Mouse (Mus musculus): ENCODE results near the gene Tspan4. TPM values are rescaled to one million over a fixed set of nuclear protein-coding genes. Genes with fewer than 3 reads are reported as not detected.

The Tspan4 gene
- polyA plus RNA-seq, 1 experiment from 2014 or later = 65.0 TPM

DNA sequence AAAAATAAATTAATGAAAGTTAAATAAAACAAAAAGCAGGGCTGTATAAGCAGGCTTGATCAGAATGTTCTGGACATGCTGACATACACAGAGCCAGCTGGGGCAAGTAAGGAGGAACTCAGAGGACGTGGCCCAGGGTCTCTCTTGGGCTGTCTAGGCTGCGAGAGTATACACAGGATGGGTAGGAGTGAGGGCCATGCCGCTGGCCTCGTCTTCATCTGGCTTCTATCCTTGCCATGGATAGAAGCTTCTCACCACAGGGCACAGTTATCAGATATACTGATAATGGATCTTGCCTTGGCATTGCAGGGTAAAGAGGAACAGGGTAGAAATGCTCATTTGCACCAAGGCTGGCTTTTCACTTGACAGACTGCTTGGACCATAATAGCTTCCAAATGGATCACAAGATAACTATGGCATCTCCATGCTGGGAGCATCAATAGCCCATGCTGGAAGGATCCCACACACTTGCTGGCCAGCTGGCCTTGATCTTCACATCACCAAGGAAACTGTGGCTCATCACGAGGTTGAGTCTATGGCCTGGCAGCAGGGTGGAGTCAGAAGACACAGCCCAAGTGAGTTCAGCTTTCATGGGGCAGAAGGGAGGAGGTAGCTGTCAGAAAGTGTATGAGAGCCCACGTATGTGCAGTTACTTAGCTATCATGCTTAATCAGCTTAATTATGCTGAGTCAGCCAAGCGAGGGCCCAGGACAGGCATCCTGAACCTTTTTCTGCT, 26.9 kb downstream of the Tspan4 start:
- peaks cover 14 to 19% of the 10 kb centered on the region in 2 experiments for H3K4me1 ChIP-seq (ENCODE audit: control insufficient read depth in 2 of 2, insufficient read depth in 2 of 2, low read length in 2 of 2)
- H3K27me3 ChIP-seq (ENCODE audit: control insufficient read depth, insufficient read depth, low read length) = no peaks in the 10 kb centered on the region
- H3K36me3 ChIP-seq (ENCODE audit: control insufficient read depth, insufficient read depth, low read length) = 0 out of 2 replicates have a peak, but pooled peaks cover 11% of the 10 kb centered on the region
- no peak overlapping the region for H3K4me2 ChIP-seq (ENCODE audit: low read length)
- H3K27ac ChIP-seq (replicated peaks in 1 of 2; ENCODE audit: control insufficient read depth in 1 of 2, insufficient read depth in 1 of 2, low read depth in 2 of 2, low read length in 2 of 2) = no peak overlapping the region
- no peak for ATAC-seq (ENCODE audit: insufficient number of reproducible peaks, insufficient read depth, low FRiP score, low read depth)
- WGBS = 86% methylated on average over 7 of the region's 7 CpGs
- no peaks in the 10 kb centered on the region for H3K9me3 ChIP-seq (ENCODE audit: control insufficient read depth, low read length)
- no peak overlapping the region for H3K4me3 ChIP-seq (ENCODE audit: control insufficient read depth in 1 of 2, insufficient read depth in 1 of 2, low read depth in 1 of 2, low read length in 2 of 2)
- H3K9ac ChIP-seq (ENCODE audit: low read length) = no peak overlapping the region

DNA sequence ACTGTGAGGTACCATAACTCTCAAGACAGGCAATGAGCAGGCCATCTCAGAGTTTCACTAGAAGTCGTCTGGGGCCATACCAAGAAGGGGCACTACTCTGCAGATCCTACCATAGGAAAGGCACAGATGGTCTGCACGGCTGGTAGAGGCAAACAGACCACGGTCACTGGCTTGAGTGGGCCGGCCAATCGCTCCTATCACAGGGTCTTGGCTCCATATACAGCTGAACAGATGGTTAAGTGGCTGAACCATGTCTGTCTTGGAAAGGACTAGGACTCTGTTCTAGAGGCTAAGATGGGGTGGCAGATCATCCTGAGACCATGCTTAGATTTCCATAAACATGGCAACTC, 27.5 kb downstream of the Tspan4 start:
- Histone ChIP-seq H3K4me1 (ENCODE audit: control insufficient read depth in 2 of 2, insufficient read depth in 2 of 2, low read length in 2 of 2) (peaks cover 10 to 13% of the 10 kb centered on the region in 2 experiments), H3K27ac (replicated peaks in 1 of 2; ENCODE audit: control insufficient read depth in 1 of 2, insufficient read depth in 1 of 2, low read depth in 2 of 2, low read length in 2 of 2) (no peak overlapping the region), H3K36me3 (ENCODE audit: control insufficient read depth, insufficient read depth, low read length) (0 out of 2 replicates have a peak, but pooled peaks cover 11% of the 10 kb centered on the region), H3K9ac (ENCODE audit: low read length) (no peak overlapping the region), H3K4me2 (ENCODE audit: low read length) (no peak overlapping the region), H3K27me3 (ENCODE audit: control insufficient read depth, insufficient read depth, low read length) (no peaks in the 10 kb centered on the region), H3K9me3 (ENCODE audit: control insufficient read depth, low read length) (no peaks in the 10 kb centered on the region), H3K4me3 (ENCODE audit: control insufficient read depth in 1 of 2, insufficient read depth in 1 of 2, low read depth in 1 of 2, low read length in 2 of 2) (no peak overlapping the region)
- WGBS = 96% methylated on average over 5 of the region's 5 CpGs
- ATAC-seq (ENCODE audit: insufficient number of reproducible peaks, insufficient read depth, low FRiP score, low read depth) = no peak

DNA sequence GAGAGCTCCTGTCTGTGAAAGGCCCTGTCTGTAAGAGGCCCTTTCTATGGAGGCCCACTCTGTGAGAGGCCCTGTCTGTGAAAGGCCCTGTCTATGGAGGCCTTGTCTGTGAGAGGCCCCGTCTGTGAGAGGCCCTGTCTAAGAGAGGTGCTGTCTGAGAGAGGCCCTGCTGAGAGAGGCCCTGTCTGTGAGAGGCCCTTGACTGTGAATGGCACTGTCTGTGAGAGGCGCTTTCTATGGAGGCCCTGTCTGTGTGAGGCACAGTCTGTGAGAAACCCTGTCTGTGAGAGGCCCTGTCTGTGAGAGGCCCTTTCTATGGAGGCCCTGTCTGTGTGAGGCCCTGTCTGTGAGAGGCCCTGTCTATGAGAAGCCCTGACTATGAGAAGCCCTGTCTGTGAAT, 31.2 kb downstream of the Tspan4 start:
- 53% methylated on average over 2 of the region's 2 CpGs for WGBS
- no peak overlapping the region for H3K27ac ChIP-seq (replicated peaks in 1 of 2; ENCODE audit: control insufficient read depth in 1 of 2, insufficient read depth in 1 of 2, low read depth in 2 of 2, low read length in 2 of 2)
- no peak overlapping the region for H3K4me2 ChIP-seq (ENCODE audit: low read length)
- H3K27me3 ChIP-seq (ENCODE audit: control insufficient read depth, insufficient read depth, low read length) = no peaks in the 10 kb centered on the region
- no peak overlapping the region for H3K4me3 ChIP-seq (ENCODE audit: control insufficient read depth in 1 of 2, insufficient read depth in 1 of 2, low read depth in 1 of 2, low read length in 2 of 2)
- H3K9ac ChIP-seq (ENCODE audit: low read length) = no peak overlapping the region
- peaks cover 6% of the 10 kb centered on the region; the same call in 1 of the 2 replicates for H3K36me3 ChIP-seq (ENCODE audit: control insufficient read depth, insufficient read depth, low read length)
- ATAC-seq (ENCODE audit: insufficient number of reproducible peaks, insufficient read depth, low FRiP score, low read depth) = no peak
- peaks cover 12 to 21% of the 10 kb centered on the region in 2 experiments for H3K4me1 ChIP-seq (ENCODE audit: control insufficient read depth in 2 of 2, insufficient read depth in 2 of 2, low read length in 2 of 2)
- H3K9me3 ChIP-seq (ENCODE audit: control insufficient read depth, low read length) = no peaks in the 10 kb centered on the region

DNA sequence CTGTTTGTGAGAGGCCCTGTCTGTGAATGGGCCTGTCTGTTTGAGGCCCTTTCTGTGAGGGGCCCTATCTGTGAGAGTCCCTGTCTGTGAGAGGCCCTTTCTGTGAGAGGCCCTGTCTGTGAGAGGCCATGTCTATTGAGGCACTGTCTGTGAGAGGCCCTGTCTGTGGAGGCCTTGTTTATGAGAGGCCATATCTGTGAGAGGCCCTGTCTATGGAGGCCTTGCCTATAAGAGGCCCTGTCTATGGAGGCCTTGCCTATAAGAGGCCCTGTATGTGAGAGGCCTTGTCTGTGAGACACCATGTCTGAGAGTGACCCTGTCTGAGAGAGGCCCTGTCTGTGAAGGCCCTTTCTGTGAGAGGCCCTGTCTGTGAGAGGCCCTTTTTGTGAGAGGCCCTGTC, 33.1 kb downstream of the Tspan4 start:
- Histone ChIP-seq H3K27me3 (ENCODE audit: control insufficient read depth, insufficient read depth, low read length) (no peaks in the 10 kb centered on the region), H3K9me3 (ENCODE audit: control insufficient read depth, low read length) (no peaks in the 10 kb centered on the region), H3K9ac (ENCODE audit: low read length) (peak overlapping the region; percentile 56), H3K4me2 (ENCODE audit: low read length) (no peak overlapping the region), H3K36me3 (ENCODE audit: control insufficient read depth, insufficient read depth, low read length) (peaks cover 6% of the 10 kb centered on the region; the same call in 1 of the 2 replicates), H3K27ac (replicated peaks in 1 of 2; ENCODE audit: control insufficient read depth in 1 of 2, insufficient read depth in 1 of 2, low read depth in 2 of 2, low read length in 2 of 2) (peak overlapping the region; percentile 8 to 57; a peak in 2 of 4 replicates), H3K4me3 (ENCODE audit: control insufficient read depth in 1 of 2, insufficient read depth in 1 of 2, low read depth in 1 of 2, low read length in 2 of 2) (no peak overlapping the region), H3K4me1 (ENCODE audit: control insufficient read depth in 2 of 2, insufficient read depth in 2 of 2, low read length in 2 of 2) (peaks cover 12 to 21% of the 10 kb centered on the region in 2 experiments)
- no peak for ATAC-seq (ENCODE audit: insufficient number of reproducible peaks, insufficient read depth, low FRiP score, low read depth)

DNA sequence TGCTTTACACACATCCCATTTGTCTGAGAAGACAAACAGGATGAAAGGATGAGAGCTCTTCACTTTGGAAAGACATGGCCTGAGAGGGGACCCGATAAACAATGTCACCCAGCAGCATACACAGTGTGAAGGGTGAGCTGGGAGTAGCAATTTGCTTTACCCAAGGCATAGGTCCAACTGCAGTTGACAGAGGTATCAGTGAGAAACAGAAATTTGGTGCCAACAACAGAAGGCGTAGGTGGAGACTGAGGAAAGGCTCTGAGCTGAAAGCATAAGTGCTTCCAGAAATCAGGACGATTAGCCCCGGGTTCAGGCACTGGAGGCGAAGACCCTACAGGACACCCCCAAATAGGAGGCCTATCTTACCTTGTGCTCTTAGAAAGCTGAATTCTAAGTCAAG, 35.2 kb downstream of the Tspan4 start:
- Histone ChIP-seq H3K27ac (replicated peaks in 1 of 2; ENCODE audit: control insufficient read depth in 1 of 2, insufficient read depth in 1 of 2, low read depth in 2 of 2, low read length in 2 of 2) (peak overlapping the region; percentile 45 to 75; a peak in 3 of 4 replicates), H3K9ac (ENCODE audit: low read length) (0 out of 2 replicates have a peak overlapping the region, but pooled peaks have one; percentile 42), H3K9me3 (ENCODE audit: control insufficient read depth, low read length) (no peaks in the 10 kb centered on the region), H3K4me2 (ENCODE audit: low read length) (no peak overlapping the region), H3K36me3 (ENCODE audit: control insufficient read depth, insufficient read depth, low read length) (peaks cover 11% of the 10 kb centered on the region), H3K27me3 (ENCODE audit: control insufficient read depth, insufficient read depth, low read length) (no peaks in the 10 kb centered on the region), H3K4me1 (ENCODE audit: control insufficient read depth in 2 of 2, insufficient read depth in 2 of 2, low read length in 2 of 2) (peaks cover 12 to 21% of the 10 kb centered on the region in 2 experiments), H3K4me3 (ENCODE audit: control insufficient read depth in 1 of 2, insufficient read depth in 1 of 2, low read depth in 1 of 2, low read length in 2 of 2) (no peak overlapping the region)
- 84% methylated on average over 5 of the region's 5 CpGs for WGBS
- ATAC-seq (ENCODE audit: insufficient number of reproducible peaks, insufficient read depth, low FRiP score, low read depth) = no peak

DNA sequence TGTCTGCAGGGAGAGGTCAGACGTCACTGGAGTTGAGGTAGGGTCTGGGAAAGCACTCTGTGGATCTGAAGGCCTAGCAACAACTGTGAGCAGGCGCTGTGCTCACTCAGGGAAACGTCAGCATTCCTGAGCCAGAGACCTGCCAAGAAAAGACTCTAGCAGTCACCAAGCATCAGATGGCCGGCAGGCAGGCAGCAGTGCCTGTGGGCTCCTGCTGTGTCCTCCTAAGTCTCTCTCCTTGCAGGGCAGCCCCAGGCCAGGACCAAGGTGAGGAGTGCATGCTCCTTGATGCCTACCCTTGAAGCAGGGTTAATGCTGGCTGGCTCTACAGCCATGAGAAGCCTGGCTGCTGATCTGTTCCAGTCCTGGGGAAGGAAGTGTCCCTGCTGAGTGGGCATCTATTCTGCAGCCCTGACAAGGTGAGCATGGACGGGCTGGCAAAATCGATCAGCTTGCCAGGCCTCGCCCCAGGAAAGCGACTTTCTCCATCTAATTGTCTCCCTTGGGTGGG, 35.7 kb downstream of the Tspan4 start:
- H3K9me3 ChIP-seq (ENCODE audit: control insufficient read depth, low read length) = no peaks in the 10 kb centered on the region
- no peak overlapping the region for H3K4me2 ChIP-seq (ENCODE audit: low read length)
- 0 out of 2 replicates have a peak overlapping the region, but pooled peaks have one; percentile 21 for H3K9ac ChIP-seq (ENCODE audit: low read length)
- WGBS = 54% methylated on average over 8 of the region's 8 CpGs
- H3K4me3 ChIP-seq (ENCODE audit: control insufficient read depth in 1 of 2, insufficient read depth in 1 of 2, low read depth in 1 of 2, low read length in 2 of 2) = no peak overlapping the region
- no peaks in the 10 kb centered on the region for H3K27me3 ChIP-seq (ENCODE audit: control insufficient read depth, insufficient read depth, low read length)
- ATAC-seq (ENCODE audit: insufficient number of reproducible peaks, insufficient read depth, low FRiP score, low read depth) = no peak
- peaks cover 12 to 21% of the 10 kb centered on the region in 2 experiments for H3K4me1 ChIP-seq (ENCODE audit: control insufficient read depth in 2 of 2, insufficient read depth in 2 of 2, low read length in 2 of 2)
- peak overlapping the region; percentile 45 to 75; a peak in 3 of 4 replicates for H3K27ac ChIP-seq (replicated peaks in 1 of 2; ENCODE audit: control insufficient read depth in 1 of 2, insufficient read depth in 1 of 2, low read depth in 2 of 2, low read length in 2 of 2)
- peaks cover 15% of the 10 kb centered on the region for H3K36me3 ChIP-seq (ENCODE audit: control insufficient read depth, insufficient read depth, low read length)

DNA sequence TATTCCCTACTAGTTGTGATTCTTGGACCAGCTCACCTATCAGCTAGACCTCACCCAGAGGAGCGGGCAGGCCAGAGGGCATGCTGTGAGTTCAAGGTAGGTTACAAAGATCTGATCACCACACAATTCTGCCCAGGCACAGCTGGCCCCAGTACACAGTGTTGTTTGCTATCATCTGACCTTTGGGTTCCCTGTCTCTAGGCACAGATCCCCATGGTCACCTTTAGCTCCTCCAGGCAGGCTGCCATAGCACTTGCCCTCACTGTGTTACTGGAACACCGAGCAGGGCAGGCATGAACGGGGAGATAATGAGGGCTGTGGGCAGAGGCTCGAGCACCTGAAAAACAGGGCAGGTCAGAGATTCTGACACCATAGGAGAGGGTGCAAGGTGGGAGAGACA, 42.6 kb downstream of the Tspan4 start:
- H3K9me3 ChIP-seq (ENCODE audit: control insufficient read depth, low read length) = no peaks in the 10 kb centered on the region
- no peak overlapping the region for H3K9ac ChIP-seq (ENCODE audit: low read length)
- H3K36me3 ChIP-seq (ENCODE audit: control insufficient read depth, insufficient read depth, low read length) = peaks cover 17% of the 10 kb centered on the region
- no peaks in the 10 kb centered on the region for H3K27me3 ChIP-seq (ENCODE audit: control insufficient read depth, insufficient read depth, low read length)
- H3K27ac ChIP-seq (replicated peaks in 1 of 2; ENCODE audit: control insufficient read depth in 1 of 2, insufficient read depth in 1 of 2, low read depth in 2 of 2, low read length in 2 of 2) = no peak overlapping the region
- H3K4me2 ChIP-seq (ENCODE audit: low read length) = no peak overlapping the region
- ATAC-seq (ENCODE audit: insufficient number of reproducible peaks, insufficient read depth, low FRiP score, low read depth) = no peak
- WGBS = 75% methylated on average over 4 of the region's 4 CpGs
- no peak overlapping the region for H3K4me3 ChIP-seq (ENCODE audit: control insufficient read depth in 1 of 2, insufficient read depth in 1 of 2, low read depth in 1 of 2, low read length in 2 of 2)
- peaks cover 13 to 21% of the 10 kb centered on the region in 2 experiments for H3K4me1 ChIP-seq (ENCODE audit: control insufficient read depth in 2 of 2, insufficient read depth in 2 of 2, low read length in 2 of 2)
